Mouse (Mus musculus) embryonic facial prominence, embryonic 11.5 days (tissue): Measurements from ENCODE around the gene St8sia6. TPM values are rescaled to one million over a fixed set of nuclear protein-coding genes. Genes with fewer than 3 reads are reported as not detected.

Source experiments
- ATAC-seq: fragments of 200-750 bp; cut with Nextera tagmentation; replicated peaks from 2 replicates; pipeline ENCODE4 v1.8.0; 2017; ENCODE audit warnings: low read depth; ENCODE audit not compliant: insufficient number of reproducible peaks, low FRiP score, low TSS enrichment
- DNase-seq: peaks from one replicate; pipeline ENCODE4 v3.0.0-alpha.2; 2015; ENCODE audit warnings: low spot score
- H3K27ac ChIP-seq: fragments of 300-500 bp; sonication (generic); replicated peaks from 2 replicates; pipeline ENCODE4 v1.5.1; 2014; ENCODE audit warnings: mild to moderate bottlenecking, low read depth, low read length, control low read depth
- H3K27me3 ChIP-seq: fragments of 300-500 bp; sonication (generic); 2 replicates; pipeline ENCODE4 v1.6.1; 2014; ENCODE audit warnings: mild to moderate bottlenecking, low read length, moderate library complexity, mixed read lengths; ENCODE audit not compliant: control insufficient read depth, insufficient read depth
- H3K36me3 ChIP-seq: fragments of 300-500 bp; sonication (generic); replicated peaks from 2 replicates; pipeline ENCODE4 v1.6.1; 2014; ENCODE audit warnings: low read depth, mild to moderate bottlenecking, low read length, moderate library complexity, mixed read lengths; ENCODE audit not compliant: control insufficient read depth, insufficient read depth
- H3K4me1 ChIP-seq: fragments of 300-500 bp; sonication (generic); 2 replicates; pipeline ENCODE4 v1.6.1; 2014; ENCODE audit warnings: low read length, mixed read lengths; ENCODE audit not compliant: control insufficient read depth, insufficient read depth
- H3K4me2 ChIP-seq: fragments of 300-500 bp; sonication (generic); 2 replicates; pipeline ENCODE4 v1.6.1; 2014; ENCODE audit warnings: low read depth, mild to moderate bottlenecking, control low read depth, low read length, moderate library complexity
- H3K4me3 ChIP-seq: fragments of 300-500 bp; sonication (generic); 2 replicates; pipeline ENCODE4 v1.5.1; 2014; ENCODE audit warnings: low read depth, low read length, control low read depth
- H3K9ac ChIP-seq: fragments of 300-500 bp; sonication (generic); replicated peaks from 2 replicates; pipeline ENCODE4 v1.6.1; 2014; ENCODE audit warnings: mild to moderate bottlenecking, control low read depth, low read length
- H3K9me3 ChIP-seq: fragments of 300-500 bp; sonication (generic); replicated peaks from 2 replicates; pipeline ENCODE4 v1.6.1; 2016; ENCODE audit warnings: mild to moderate bottlenecking, low read length, inconsistent platforms, mixed read lengths; ENCODE audit not compliant: control insufficient read depth
- polyA plus RNA-seq: library from polyadenylated mRNA; unstranded; fragments of >200 nt; fragmentation: Nextera tagmentation; extraction: Ambion mirVana; gene quantifications from 2 replicates; pipeline ENCODE4 v1.2.1, GENCODE M21; 2014

St8sia6 gene
- polyA plus RNA-seq, 1 experiment from 2014 or later, result 1.6 TPM

- H3K4me2 ChIP-seq, result no peak overlapping the region
- no peak overlapping the region for H3K27ac ChIP-seq
- no peak overlapping the region for H3K9ac ChIP-seq
- DNase-seq (no peak), ATAC-seq (no peak)
- no peaks in the 10 kb centered on the region for H3K36me3 ChIP-seq
- no peaks in the 10 kb centered on the region for H3K27me3 ChIP-seq
- no peak overlapping the region for H3K4me3 ChIP-seq
- H3K4me1 ChIP-seq, result no peaks in the 10 kb centered on the region
- no peaks in the 10 kb centered on the region for H3K9me3 ChIP-seq
Observed at GRCm38 (mm10) chr2:13603093-13603492, 190.8 kb downstream of the St8sia6 start.

Other genes with a start within 250 kb of the St8sia6 start
- gene Trdmt1, start 249.4 kb downstream of the St8sia6 start, polyA plus RNA-seq, result 8.7 and 8.8 TPM in 2 replicates
- 682 and 719 TPM in 2 replicates for gene Vim, start 220.1 kb downstream of the St8sia6 start, polyA plus RNA-seq